Mouse (Mus musculus): ENCODE data around the gene Wscd1.

DNA sequence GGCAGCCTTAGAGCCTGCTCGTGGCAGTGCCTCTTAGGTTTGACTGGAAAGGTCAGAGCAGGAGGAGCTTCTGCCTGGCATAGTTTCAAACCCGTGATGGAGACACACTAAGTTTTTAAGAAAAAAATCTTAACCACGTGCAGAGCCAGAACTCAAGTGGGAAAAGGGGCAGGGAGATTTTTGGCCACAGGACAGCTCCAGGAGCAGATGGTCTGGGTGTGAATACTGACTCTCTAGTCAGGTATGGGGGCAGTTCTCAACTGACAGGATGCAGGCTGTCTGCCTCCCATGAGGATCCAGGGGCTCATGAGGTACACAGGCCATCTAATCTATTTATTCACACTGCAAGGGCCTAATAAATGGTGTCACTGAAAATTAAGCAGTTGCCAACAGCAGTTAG lies 6.6 kb downstream of the Wscd1 start:
- no peak for TF ChIP-seq GATA1 (IDR thresholded peaks at IDR 0.05; ENCODE audit: low read length)
- TF ChIP-seq TAL1 (IDR thresholded peaks at IDR 0.05; ENCODE audit: low read length), result no peak
